Mouse (Mus musculus): ENCODE results near the gene Prpf40a. TPM values are rescaled to one million over a fixed set of nuclear protein-coding genes. Genes with fewer than 3 reads are reported as not detected.

Gene Prpf40a
- polyA plus RNA-seq (2014; fragmentation: Nextera tagmentation; extraction: Ambion mirVana), result 223 and 231 TPM in 2 replicates

DNA sequence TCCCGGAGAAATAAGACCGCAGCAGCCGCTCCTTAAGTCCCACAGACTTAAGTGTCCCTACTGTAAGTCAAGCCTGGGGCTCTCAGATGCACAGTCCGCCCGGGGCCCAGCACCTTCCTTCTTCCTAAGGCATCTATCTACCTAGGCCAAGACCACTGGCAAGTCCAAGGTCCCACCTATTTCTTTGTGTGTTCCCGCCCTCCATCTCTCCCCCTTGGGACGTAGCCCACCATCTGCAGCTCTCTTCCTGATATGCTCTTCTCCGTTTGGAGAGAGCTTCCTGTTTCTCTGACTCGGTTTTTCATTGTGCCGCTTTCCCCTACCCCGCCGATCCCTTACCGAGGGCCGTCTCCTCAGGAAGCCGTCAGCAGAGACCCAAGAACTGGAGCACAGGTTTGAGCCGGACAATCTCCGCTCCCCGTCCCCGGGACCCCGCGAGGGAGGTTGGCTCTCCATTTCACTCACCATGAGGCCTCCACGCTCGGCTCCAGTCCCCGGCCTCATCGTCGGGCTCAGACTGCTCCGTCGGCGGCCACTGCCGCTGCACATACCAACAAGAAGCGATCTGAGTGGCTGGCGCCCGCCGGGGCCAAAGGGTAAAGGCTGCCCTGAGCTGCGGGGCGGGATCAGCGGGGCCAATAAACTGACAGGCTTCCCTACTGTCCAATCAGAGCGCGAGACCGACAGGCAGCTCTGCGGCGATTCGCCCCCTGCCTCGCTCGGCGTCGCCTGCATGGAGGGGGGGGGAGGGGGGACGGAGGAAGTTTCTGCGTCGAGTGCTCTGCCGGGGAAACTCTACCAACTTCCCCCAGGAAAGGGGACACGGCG is at the start of gene Prpf40a:
Gene Prpf40a, minus strand, starts transcription at position 601 of the 828 bp plus-strand sequence.
- H3K27ac ChIP-seq (ENCODE audit: low read depth, low read length), result peak within 1 kb of the TSS; percentile 95
- peak; percentile 98 for ATAC-seq (ENCODE audit: low FRiP score, low TSS enrichment)
- peak within 1 kb of the TSS; percentile 40 for H3K4me2 ChIP-seq (replicated peaks; ENCODE audit: low read depth, low read length)
- peaks cover 9% of the 10 kb centered on the region for H3K4me1 ChIP-seq (ENCODE audit: control insufficient read depth, insufficient read depth, low read length)
- peak within 1 kb of the TSS; percentile 69 for H3K4me3 ChIP-seq (ENCODE audit: low read length)
- H3K27me3 ChIP-seq (ENCODE audit: control insufficient read depth, insufficient read depth, low read length), result no peaks in the 10 kb centered on the region
- H3K36me3 ChIP-seq (ENCODE audit: control insufficient read depth, insufficient read depth, low read length), result peaks cover 24% of the 10 kb centered on the region; the same call in 1 of the 2 replicates
- peak within 1 kb of the TSS; percentile 92 for H3K9ac ChIP-seq (ENCODE audit: low read depth, low read length)
- under 1% methylated on average over 46 of the region's 53 CpGs for WGBS
- H3K9me3 ChIP-seq (ENCODE audit: control insufficient read depth, low read length), result no peaks in the 10 kb centered on the region

- Histone ChIP-seq H3K9me3 (ENCODE audit: control insufficient read depth, low read length) (peaks cover 3% of the 10 kb centered on the region; the same call in 1 of the 2 replicates), H3K27ac (ENCODE audit: low read depth, low read length) (no peak overlapping the region), H3K9ac (ENCODE audit: low read depth, low read length) (no peak overlapping the region), H3K4me3 (ENCODE audit: low read length) (no peak overlapping the region), H3K4me2 (replicated peaks; ENCODE audit: low read depth, low read length) (no peak overlapping the region), H3K27me3 (ENCODE audit: control insufficient read depth, insufficient read depth, low read length) (no peaks in the 10 kb centered on the region), H3K4me1 (ENCODE audit: control insufficient read depth, insufficient read depth, low read length) (no peaks in the 10 kb centered on the region), H3K36me3 (ENCODE audit: control insufficient read depth, insufficient read depth, low read length) (peaks cover 14% of the 10 kb centered on the region)
- 92% methylated on average over 5 of the region's 5 CpGs for WGBS
- no peak for ATAC-seq (ENCODE audit: low FRiP score, low TSS enrichment)
Measured at GRCm38 (mm10) chr2:53222242-53222641, 31.2 kb upstream of the Prpf40a start.

- ATAC-seq (ENCODE audit: low FRiP score, low TSS enrichment), result no peak
- Histone ChIP-seq H3K4me3 (ENCODE audit: low read length) (no peak overlapping the region), H3K4me1 (ENCODE audit: control insufficient read depth, insufficient read depth, low read length) (no peaks in the 10 kb centered on the region), H3K27me3 (ENCODE audit: control insufficient read depth, insufficient read depth, low read length) (no peaks in the 10 kb centered on the region), H3K9me3 (ENCODE audit: control insufficient read depth, low read length) (peaks cover 2% of the 10 kb centered on the region; the same call in 1 of the 2 replicates), H3K9ac (ENCODE audit: low read depth, low read length) (no peak overlapping the region), H3K36me3 (ENCODE audit: control insufficient read depth, insufficient read depth, low read length) (peaks cover 37% of the 10 kb centered on the region), H3K27ac (ENCODE audit: low read depth, low read length) (no peak overlapping the region), H3K4me2 (replicated peaks; ENCODE audit: low read depth, low read length) (no peak overlapping the region)
- 97% methylated on average over 1 of the region's 1 CpGs for WGBS
Measured at GRCm38 (mm10) chr2:53213493-53213892, 22.4 kb upstream of the Prpf40a start.

DNA sequence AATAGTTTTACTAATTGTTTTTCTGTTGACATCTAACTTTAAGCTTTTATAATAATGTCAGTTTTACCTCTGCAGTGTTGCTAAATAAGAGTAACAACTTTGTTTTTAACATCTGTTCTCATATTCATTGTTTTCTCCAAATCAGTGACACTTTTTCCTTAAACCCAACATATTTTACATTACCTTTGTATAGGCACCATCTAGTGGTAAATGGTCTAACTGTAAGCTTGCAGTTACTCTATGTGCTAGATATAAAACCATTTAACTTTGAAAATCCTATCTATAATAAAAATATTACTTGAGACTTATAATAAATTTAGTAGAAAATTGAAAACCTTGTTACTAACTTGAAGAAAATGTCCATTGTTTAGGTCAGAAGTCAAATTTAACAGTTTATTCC is 15.7 kb upstream of the Prpf40a start:
- Histone ChIP-seq H3K4me3 (ENCODE audit: low read length) (no peak overlapping the region), H3K9ac (ENCODE audit: low read depth, low read length) (no peak overlapping the region), H3K27ac (ENCODE audit: low read depth, low read length) (no peak overlapping the region), H3K27me3 (ENCODE audit: control insufficient read depth, insufficient read depth, low read length) (no peaks in the 10 kb centered on the region), H3K9me3 (ENCODE audit: control insufficient read depth, low read length) (peaks cover 2% of the 10 kb centered on the region; the same call in 1 of the 2 replicates), H3K36me3 (ENCODE audit: control insufficient read depth, insufficient read depth, low read length) (peaks cover 31% of the 10 kb centered on the region; the same call in 1 of the 2 replicates), H3K4me1 (ENCODE audit: control insufficient read depth, insufficient read depth, low read length) (no peaks in the 10 kb centered on the region), H3K4me2 (replicated peaks; ENCODE audit: low read depth, low read length) (no peak overlapping the region)
- no peak for ATAC-seq (ENCODE audit: low FRiP score, low TSS enrichment)

DNA sequence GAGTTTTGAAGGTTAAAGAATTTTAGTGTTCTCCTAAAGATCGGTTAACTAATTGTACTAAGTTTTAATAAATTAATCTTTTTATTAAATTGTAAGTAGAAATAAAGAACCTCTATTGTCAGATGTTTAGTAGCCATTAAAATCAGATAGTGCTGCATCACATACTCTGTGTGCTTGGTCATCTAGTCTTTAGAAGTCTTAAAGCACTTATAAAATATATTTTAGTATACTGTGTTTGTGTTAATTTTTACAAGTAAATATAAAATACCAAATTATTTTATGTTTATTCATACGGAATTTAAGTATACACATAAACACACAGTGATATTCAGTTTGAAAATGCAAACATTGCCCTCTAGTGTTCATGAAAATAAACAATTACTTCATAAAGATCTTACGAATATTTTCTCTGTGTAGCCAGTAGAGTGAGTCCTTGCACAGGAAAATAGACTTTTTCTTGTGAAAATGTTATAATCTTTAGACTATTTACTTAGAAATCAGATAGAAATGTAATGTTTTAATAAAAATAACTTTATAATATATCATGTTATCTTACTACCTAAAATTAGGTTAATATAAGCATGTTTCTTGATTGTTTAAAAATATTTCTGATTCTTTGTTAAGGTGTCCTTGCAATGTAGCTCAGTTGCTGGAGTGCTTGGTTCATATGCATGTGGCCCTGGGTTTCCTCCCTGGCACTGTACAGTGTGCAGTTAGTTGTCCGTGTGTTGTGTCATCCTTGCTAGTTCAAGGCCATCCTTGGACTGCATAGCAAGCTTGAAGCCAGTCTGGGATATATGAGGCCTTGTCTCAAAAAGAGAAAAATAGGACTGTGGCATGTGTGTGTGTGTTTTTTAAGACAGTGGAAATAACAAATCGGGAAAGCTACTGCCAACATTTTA is 13.5 kb upstream of the Prpf40a start:
- WGBS, result 74% methylated on average over 5 of the region's 5 CpGs
- no peak overlapping the region for H3K27ac ChIP-seq (ENCODE audit: low read depth, low read length)
- no peak overlapping the region for H3K4me2 ChIP-seq (replicated peaks; ENCODE audit: low read depth, low read length)
- no peak for ATAC-seq (ENCODE audit: low FRiP score, low TSS enrichment)
- H3K9me3 ChIP-seq (ENCODE audit: control insufficient read depth, low read length), result no peaks in the 10 kb centered on the region
- H3K4me3 ChIP-seq (ENCODE audit: low read length), result no peak overlapping the region
- H3K9ac ChIP-seq (ENCODE audit: low read depth, low read length), result no peak overlapping the region
- H3K27me3 ChIP-seq (ENCODE audit: control insufficient read depth, insufficient read depth, low read length), result no peaks in the 10 kb centered on the region
- H3K36me3 ChIP-seq (ENCODE audit: control insufficient read depth, insufficient read depth, low read length), result peaks cover 34% of the 10 kb centered on the region; the same call in 1 of the 2 replicates
- no peaks in the 10 kb centered on the region for H3K4me1 ChIP-seq (ENCODE audit: control insufficient read depth, insufficient read depth, low read length)

- WGBS, result 95% methylated on average over 4 of the region's 4 CpGs
- H3K4me3 ChIP-seq (ENCODE audit: low read length), result no peak overlapping the region
- H3K4me1 ChIP-seq (ENCODE audit: control insufficient read depth, insufficient read depth, low read length), result no peaks in the 10 kb centered on the region
- no peak for ATAC-seq (ENCODE audit: low FRiP score, low TSS enrichment)
- H3K9me3 ChIP-seq (ENCODE audit: control insufficient read depth, low read length), result no peaks in the 10 kb centered on the region
- H3K27me3 ChIP-seq (ENCODE audit: control insufficient read depth, insufficient read depth, low read length), result no peaks in the 10 kb centered on the region
- no peak overlapping the region for H3K27ac ChIP-seq (ENCODE audit: low read depth, low read length)
- H3K36me3 ChIP-seq (ENCODE audit: control insufficient read depth, insufficient read depth, low read length), result peaks cover 38% of the 10 kb centered on the region
- no peak overlapping the region for H3K4me2 ChIP-seq (replicated peaks; ENCODE audit: low read depth, low read length)
- no peak overlapping the region for H3K9ac ChIP-seq (ENCODE audit: low read depth, low read length)
Measured at GRCm38 (mm10) chr2:53200164-53200885, 9.2 kb upstream of the Prpf40a start.

GRCm38 (mm10) chr2:53199203-53199602 is 8.1 kb upstream of the Prpf40a start:
- Histone ChIP-seq H3K27me3 (ENCODE audit: control insufficient read depth, insufficient read depth, low read length) (no peaks in the 10 kb centered on the region), H3K9me3 (ENCODE audit: control insufficient read depth, low read length) (no peaks in the 10 kb centered on the region), H3K4me1 (ENCODE audit: control insufficient read depth, insufficient read depth, low read length) (no peaks in the 10 kb centered on the region), H3K36me3 (ENCODE audit: control insufficient read depth, insufficient read depth, low read length) (peaks cover 42% of the 10 kb centered on the region), H3K4me3 (ENCODE audit: low read length) (no peak overlapping the region), H3K9ac (ENCODE audit: low read depth, low read length) (no peak overlapping the region), H3K27ac (ENCODE audit: low read depth, low read length) (no peak overlapping the region), H3K4me2 (replicated peaks; ENCODE audit: low read depth, low read length) (no peak overlapping the region)
- ATAC-seq (ENCODE audit: low FRiP score, low TSS enrichment), result no peak
- 98% methylated on average over 1 of the region's 1 CpGs for WGBS

DNA sequence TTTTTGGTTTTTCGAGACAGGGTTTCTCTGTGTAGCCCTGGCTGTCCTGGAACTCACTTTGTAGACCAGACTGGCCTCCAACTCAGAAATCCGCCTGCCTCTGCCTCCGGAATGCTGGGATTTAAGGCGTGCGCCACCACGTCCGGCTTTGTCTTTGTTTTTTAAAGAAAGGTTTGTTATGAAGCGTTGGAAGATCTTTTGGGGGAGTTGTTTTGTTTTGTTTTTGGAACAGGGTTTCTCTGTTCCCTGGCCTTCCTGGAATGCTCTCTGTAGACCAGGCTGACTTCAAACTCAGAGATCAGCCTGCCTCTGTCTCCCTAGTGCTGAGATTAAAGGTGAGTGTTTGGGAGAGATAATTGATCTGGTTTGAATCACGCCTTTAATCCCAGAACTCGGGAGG is 5.3 kb upstream of the Prpf40a start:
- ATAC-seq (ENCODE audit: low FRiP score, low TSS enrichment), result no peak
- H3K4me1 ChIP-seq (ENCODE audit: control insufficient read depth, insufficient read depth, low read length), result 0 out of 2 replicates have a peak, but pooled peaks cover 4% of the 10 kb centered on the region
- H3K27me3 ChIP-seq (ENCODE audit: control insufficient read depth, insufficient read depth, low read length), result no peaks in the 10 kb centered on the region
- H3K36me3 ChIP-seq (ENCODE audit: control insufficient read depth, insufficient read depth, low read length), result peaks cover 38% of the 10 kb centered on the region
- H3K4me3 ChIP-seq (ENCODE audit: low read length), result no peak overlapping the region
- no peak overlapping the region for H3K4me2 ChIP-seq (replicated peaks; ENCODE audit: low read depth, low read length)
- H3K27ac ChIP-seq (ENCODE audit: low read depth, low read length), result no peak overlapping the region
- H3K9me3 ChIP-seq (ENCODE audit: control insufficient read depth, low read length), result no peaks in the 10 kb centered on the region
- H3K9ac ChIP-seq (ENCODE audit: low read depth, low read length), result no peak overlapping the region
- WGBS, result 97% methylated on average over 10 of the region's 10 CpGs

Measured in kidney, embryonic 14.5 days (tissue).